In the genomic region with DNA sequence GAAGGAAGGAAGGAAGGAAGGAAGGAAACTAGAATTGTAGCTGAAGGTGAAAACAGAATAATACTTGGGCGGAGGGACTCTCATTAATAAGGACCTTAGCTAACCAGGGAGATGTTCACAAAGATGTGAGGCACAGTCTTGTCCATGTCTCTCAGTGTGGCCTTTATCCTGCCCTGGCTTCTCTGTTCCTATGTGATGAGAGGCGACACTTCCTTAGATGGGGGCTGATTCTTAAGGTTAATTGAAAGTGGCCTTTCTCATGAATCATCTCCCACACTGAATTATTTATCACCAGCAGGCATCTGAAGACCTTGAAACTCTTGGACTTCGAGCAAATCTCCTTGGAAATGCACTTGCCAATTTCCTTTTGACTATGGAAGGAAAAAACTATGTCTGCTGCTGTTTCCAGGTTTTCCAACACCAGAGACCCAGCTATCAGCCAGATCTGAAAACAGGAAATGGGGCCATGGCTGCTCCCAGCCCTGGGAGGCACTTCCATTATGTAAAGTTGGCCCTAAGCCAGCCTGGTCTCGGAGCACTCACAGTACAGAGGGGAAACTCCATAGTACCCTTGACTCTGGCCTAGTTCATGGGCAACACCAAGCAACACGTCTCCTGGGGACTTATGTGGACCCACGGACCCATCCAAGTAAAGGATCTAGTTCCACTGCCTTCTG, we compare ENCODE assay signal across 11 mouse cellular contexts. TPM values are rescaled to one million over a fixed set of nuclear protein-coding genes. Genes with fewer than 3 reads are reported as not detected.
DNase-seq lines count a peak whose midpoint lies in the region; ATAC-seq and TF ChIP-seq lines count a peak whose summit lies in the region.
"Had no signal": no experiment of that assay in that cellular context is flagged by ENCODE, and none has a peak within 500 bp of the region (broad histone marks: within the 10 kb centered on the region; RNA-seq: fewer than 3 reads in every experiment).

No protein-coding gene starts in this region.

- no peak overlapping the region for H3K27ac ChIP-seq in kidney, adult 2 months (ENCODE audit: insufficient read depth, low read depth, low read length)
- H3K27ac ChIP-seq: forebrain, embryonic 12.5 days; limb, embryonic 13.5 days had no signal

- DNase-seq in kidney, adult 2 months: peak; percentile 53
- DNase-seq in kidney, adult 11 months: no peak
- peak; percentile 27 for DNase-seq in adrenal gland, postnatal 25 days
- DNase-seq in heart, postnatal 4 days: peak; percentile 41
- DNase-seq in lung, postnatal 10 days: peak; percentile 76
- DNase-seq: cerebellum, adult 11-12 months had no signal

- TF ChIP-seq CTCF in kidney, adult 2 months (conservative IDR thresholded peaks at IDR 0.05; ENCODE audit: insufficient read depth, insufficient read length, low read depth, low read length): no peak

- H3K4me1 ChIP-seq in kidney, adult 2 months (ENCODE audit: control insufficient read depth, insufficient read depth, low read length): no peaks in the 10 kb centered on the region
- H3K4me1 ChIP-seq: forebrain, embryonic 12.5 days had no signal

- H3K36me3 ChIP-seq in kidney, adult 2 months (ENCODE audit: control insufficient read depth, insufficient read depth, low read length): no peaks in the 10 kb centered on the region
- H3K36me3 ChIP-seq: forebrain, embryonic 12.5 days; limb, embryonic 13.5 days had no signal

- ATAC-seq in megakaryocyte, adult 5-6 weeks (ENCODE audit: poor library complexity, severe bottlenecking): no peak
- no peak for ATAC-seq in megakaryocyte-erythroid progenitor cell, adult 5-6 weeks (replicated peaks; ENCODE audit: low FRiP score, low TSS enrichment, poor library complexity, severe bottlenecking)

- WGBS in kidney, adult 2 months: 41% methylated on average over 6 of the region's 6 CpGs

- H3K4me3 ChIP-seq in kidney, adult 2 months (ENCODE audit: insufficient read depth, low read depth, low read length): no peak overlapping the region
- H3K4me3 ChIP-seq: forebrain, embryonic 12.5 days; limb, embryonic 13.5 days; myocyte had no signal

- no peak for TF ChIP-seq POLR2A in kidney, adult 2 months (IDR thresholded peaks at IDR 0.05; ENCODE audit: low read depth, low read length)

- H3K27me3 ChIP-seq in kidney, adult 2 months (replicated peaks; ENCODE audit: control insufficient read depth, insufficient read depth, low read length): no peaks in the 10 kb centered on the region; the same call in 1 of the 2 replicates

RNA-seq across cellular contexts. Expression of gene Syt15, which starts 3.8 kb away (rescaled TPM):
- 1.3 and 1.5 TPM in 2 replicates for polyA plus RNA-seq in kidney, adult 2 months (2012; rRNA removed)
- total RNA-seq in adrenal gland, postnatal 25 days (2021): 0.33 TPM in 1 of 2 replicates, not detected in the other
- total RNA-seq in heart, postnatal 4 days (2021): 1 to 10 TPM; 1.1 to 1.2 TPM
- not detected in 2 replicates for total RNA-seq in megakaryocyte, adult 5-6 weeks (2015)
- not detected in 2 replicates for total RNA-seq in megakaryocyte, adult 5-6 weeks (2017)
- total RNA-seq in megakaryocyte-erythroid progenitor cell, adult 5-6 weeks (2014; fragmentation: Nextera tagmentation): not detected in 2 replicates
- not detected in 2 replicates for total RNA-seq in megakaryocyte-erythroid progenitor cell, adult 5-6 weeks (2017)
- polyA plus RNA-seq: myocyte had no signal

RNA-seq across cellular contexts. Expression of gene Gprin2, which starts 14.1 kb away (rescaled TPM):
- polyA plus RNA-seq in kidney, adult 2 months (2012; rRNA removed): 0.11 and 0.20 TPM in 2 replicates
- total RNA-seq in adrenal gland, postnatal 25 days (2021): 0.76 and 2.5 TPM in 2 replicates
- under 1 TPM; 0.25 to 0.29 TPM for total RNA-seq in heart, postnatal 4 days (2021)
- not detected in 2 replicates for total RNA-seq in megakaryocyte, adult 5-6 weeks (2015)
- total RNA-seq in megakaryocyte, adult 5-6 weeks (2017): not detected in 2 replicates
- not detected in 2 replicates for total RNA-seq in megakaryocyte-erythroid progenitor cell, adult 5-6 weeks (2014; fragmentation: Nextera tagmentation)
- total RNA-seq in megakaryocyte-erythroid progenitor cell, adult 5-6 weeks (2017): not detected in 2 replicates
